Mouse (Mus musculus) central nervous system, embryonic 14 days (tissue): ENCODE measurements around the gene Crlf1. TPM values are rescaled to one million over a fixed set of nuclear protein-coding genes. Genes with fewer than 3 reads are reported as not detected.

Source experiments
- polyA plus RNA-seq: library from polyadenylated mRNA; depleted of rRNA; stranded (reverse); fragments of >200 nt; gene quantifications from 2 replicates; pipeline ENCODE4 v1.2.3, GENCODE M21; 2012; rRNA removed

Crlf1 gene
- 1.8 and 6.7 TPM in 2 replicates for polyA plus RNA-seq

DNA sequence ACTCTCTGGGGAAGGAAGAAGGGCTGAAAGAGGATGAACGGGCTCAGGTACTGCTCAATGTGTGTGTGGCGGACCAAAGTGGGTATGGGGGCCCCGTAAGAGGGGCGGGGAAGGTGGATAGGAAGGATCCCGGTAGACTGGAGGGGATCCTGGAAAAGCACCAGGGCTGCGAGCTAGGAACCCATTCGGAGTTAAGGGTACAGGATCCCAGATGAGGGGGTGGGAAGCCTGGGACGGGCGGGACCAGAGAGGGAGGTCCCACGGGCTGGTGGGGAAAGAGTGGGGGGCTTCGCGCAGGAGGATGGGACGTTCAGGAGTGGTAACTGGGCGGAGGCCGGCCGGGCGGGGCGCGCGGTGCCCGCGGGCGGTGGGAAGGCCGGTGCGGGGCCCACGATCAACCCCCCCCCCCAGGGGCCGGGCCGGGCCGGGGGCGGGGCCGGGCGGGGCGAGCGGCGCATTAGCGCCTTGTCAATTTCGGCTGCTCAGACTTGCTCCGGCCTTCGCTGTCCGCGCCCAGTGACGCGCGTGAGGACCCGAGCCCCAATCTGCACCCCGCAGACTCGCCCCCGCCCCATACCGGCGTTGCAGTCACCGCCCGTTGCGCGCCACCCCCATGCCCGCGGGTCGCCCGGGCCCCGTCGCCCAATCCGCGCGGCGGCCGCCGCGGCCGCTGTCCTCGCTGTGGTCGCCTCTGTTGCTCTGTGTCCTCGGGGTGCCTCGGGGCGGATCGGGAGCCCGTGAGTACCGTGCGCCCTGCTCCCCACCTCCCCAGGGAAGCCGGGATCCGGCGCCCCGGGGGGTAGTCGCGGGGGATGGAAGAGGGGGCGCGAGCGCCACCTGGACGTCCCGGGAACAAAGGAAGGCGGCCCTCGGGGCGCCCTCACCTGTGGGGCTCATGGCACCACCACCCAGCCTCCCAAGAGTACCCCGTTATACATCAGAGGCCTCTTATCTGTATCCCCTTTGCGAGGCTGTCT lies at the start of gene Crlf1:
Gene Crlf1, plus strand, starts transcription at position 495 of the 977 bp plus-strand sequence.

GRCm38 (mm10) chr8:70476333-70477268 lies 16.4 kb upstream of the Crlf1 start, which contains the start of gene Klhl26:
Gene Klhl26, minus strand, starts transcription at chr8:70476968.

DNA sequence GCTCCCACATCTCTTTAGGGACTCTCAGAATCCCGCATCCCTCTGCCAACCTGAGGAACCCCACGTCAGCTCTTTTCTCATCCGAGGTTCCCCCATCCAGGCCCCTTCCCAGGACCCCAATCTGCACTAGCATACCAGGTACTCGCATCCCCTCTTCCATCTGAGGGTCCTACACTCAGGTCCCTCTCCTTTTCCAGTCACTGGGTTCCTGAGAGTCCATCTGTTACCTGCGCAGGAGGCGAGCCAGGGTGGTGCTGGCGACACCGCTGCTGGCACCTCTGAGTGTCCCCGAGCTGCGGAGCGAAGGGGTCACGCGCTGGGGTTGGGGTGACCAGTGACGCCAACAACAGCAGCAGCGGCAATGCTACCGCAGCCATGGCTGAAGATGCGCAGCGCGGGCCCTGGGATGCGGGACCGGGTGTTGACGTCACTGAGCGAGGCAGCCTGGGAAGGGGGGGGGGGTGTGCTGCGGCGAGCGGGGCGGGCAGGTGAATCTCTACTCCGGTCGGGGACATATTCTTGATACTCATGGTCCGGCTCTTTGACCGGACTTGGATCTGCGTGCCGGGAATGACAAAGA lies 5.9 kb upstream of the Crlf1 start, which contains the start of gene Tmem59l:
Gene Tmem59l, minus strand, starts transcription at position 418 of the 580 bp plus-strand sequence.

DNA sequence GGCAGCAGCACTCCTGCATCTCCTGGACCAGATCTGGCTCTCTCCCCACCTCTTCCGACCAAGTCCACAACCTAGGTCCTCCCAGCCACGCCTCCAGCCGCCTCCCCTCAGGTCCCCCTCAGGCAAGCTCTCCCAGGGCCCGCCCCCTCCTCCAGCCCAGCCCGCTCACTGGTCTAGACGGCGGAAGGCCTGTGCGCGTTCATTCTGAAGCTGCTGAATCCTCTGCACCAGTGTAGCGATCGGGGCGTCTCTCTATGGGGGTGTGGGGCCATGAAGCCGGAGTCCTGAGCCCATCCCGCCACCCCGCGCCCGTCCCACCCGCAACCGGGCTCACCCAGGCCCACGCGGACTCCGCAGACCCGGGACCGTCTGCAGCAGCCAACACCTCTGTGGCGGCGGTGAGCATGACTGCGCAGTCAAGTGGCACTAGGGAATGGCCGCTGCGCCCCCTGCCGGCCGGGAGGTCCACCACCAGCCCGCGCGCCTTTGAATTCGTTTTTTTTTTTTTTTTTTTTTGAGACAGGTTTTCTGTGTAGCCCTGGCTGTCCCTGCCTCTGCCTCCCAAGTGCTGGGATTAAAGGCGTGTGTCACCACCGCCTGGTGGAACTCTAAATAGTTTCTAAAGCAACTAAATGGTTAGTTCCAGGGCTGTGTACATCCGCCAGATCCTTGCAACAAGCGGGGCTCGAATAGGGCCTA lies 13.5 kb downstream of the Crlf1 start, which contains the start of gene Rex1bd:
Gene Rex1bd, minus strand, starts transcription at position 425 of the 699 bp plus-strand sequence.

DNA sequence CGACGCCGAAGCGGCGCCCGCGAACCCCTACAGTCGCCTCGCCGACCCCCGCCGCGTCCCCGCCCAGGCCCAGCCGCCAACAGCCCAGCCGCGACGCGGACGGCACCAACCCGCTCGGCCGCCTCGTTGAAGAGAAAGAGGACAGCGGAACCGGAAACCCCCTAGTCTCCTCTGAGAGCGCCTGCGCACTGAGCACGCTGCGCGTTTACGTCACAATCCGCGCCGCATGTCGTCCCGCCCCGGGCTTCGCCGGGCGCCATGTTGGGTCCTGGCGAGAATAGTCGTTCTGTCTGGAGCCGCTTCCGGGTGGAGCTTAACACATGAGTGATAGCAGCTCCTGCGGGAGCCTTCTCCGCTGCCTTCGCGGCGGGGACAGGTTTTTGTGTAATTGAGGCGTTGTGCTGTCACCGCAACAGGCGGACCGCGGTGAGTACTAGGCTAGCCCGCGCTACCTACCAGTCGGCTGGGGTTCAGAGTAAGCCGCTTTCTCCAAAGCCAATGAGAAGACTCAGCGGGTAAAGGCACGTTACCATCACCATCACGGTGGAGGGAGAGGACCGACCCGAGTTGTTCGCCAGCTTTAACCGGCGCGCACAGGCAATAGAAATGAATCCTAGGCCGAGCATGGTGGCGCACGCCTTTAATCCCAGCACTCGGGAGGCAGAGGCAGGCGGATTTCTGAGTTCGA lies 17.4 kb downstream of the Crlf1 start, which contains the start of gene Uba52:
Gene Uba52, minus strand, starts transcription at position 574 of the 688 bp plus-strand sequence.

DNA sequence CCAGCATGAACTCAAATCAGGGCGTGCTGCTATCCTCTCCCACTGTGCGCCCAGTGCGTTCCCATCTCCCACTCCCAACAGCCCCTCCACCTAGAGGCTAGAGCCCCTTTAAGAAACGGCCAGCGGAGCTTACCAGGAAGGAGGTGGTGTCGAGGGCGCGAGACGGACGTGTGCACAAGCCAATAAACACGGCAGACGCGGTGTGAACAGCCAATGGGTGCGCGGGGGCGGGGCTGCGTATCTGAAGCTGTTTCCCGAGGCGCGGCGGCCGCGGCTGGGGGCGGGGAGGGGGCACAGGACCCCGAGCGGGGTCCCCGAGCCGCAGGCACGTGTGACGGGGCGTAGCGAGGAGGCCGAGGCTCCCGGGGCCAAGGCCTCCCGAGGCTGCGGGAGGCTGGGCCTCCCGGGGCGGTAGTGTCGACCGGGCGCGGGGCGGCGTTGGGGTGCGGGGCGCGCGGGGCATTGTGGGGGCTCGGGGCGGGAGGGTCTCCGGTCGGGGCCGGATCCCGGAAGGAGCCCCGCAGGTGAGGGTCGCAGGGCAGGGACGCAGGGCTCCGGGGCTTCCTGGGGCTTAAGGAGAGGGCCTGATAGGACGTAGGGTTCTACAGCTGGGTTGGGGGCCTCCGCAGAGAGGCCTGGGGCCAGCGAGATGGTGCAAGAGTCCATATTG lies 34.7 kb downstream of the Crlf1 start, which contains the start of the genes Fkbp8 and Kxd1:
Gene Fkbp8, plus strand, starts transcription at position 213 of the 670 bp plus-strand sequence.
Gene Kxd1, minus strand, starts transcription at position 445 of the 670 bp plus-strand sequence.

GRCm38 (mm10) chr8:70539077-70539813 lies 46.3 kb downstream of the Crlf1 start, which contains the start of gene Ell:
Gene Ell, plus strand, starts transcription at chr8:70539457.

Other genes with a start within 250 kb of the Crlf1 start
- gene Homer3, start 210.3 kb upstream of the Crlf1 start, polyA plus RNA-seq = 74.1 and 85.3 TPM in 2 replicates
- 59.2 and 61.1 TPM in 2 replicates for gene Ddx49, start 190.7 kb upstream of the Crlf1 start, polyA plus RNA-seq
- gene Cope, start 190.6 kb upstream of the Crlf1 start, polyA plus RNA-seq = 281 and 299 TPM in 2 replicates
- 27.7 and 27.9 TPM in 2 replicates for gene Cers1, start 177.4 kb upstream of the Crlf1 start, polyA plus RNA-seq
- gene Gdf1, start 163.3 kb upstream of the Crlf1 start, polyA plus RNA-seq = 13.2 and 14.1 TPM in 2 replicates
- 26.8 and 30.5 TPM in 2 replicates for gene Upf1, start 139.9 kb upstream of the Crlf1 start, polyA plus RNA-seq
- gene Comp, start 119.6 kb upstream of the Crlf1 start, polyA plus RNA-seq = 0.23 and 14.2 TPM in 2 replicates
- gene Crtc1, start 53.6 kb upstream of the Crlf1 start, polyA plus RNA-seq = 46.5 and 52.0 TPM in 2 replicates
- gene Klhl26, start 16.2 kb upstream of the Crlf1 start, polyA plus RNA-seq = 37.6 and 39.6 TPM in 2 replicates
- 47.6 and 47.7 TPM in 2 replicates for gene Tmem59l, start 5.8 kb upstream of the Crlf1 start, polyA plus RNA-seq
- 177 and 179 TPM in 2 replicates for gene Rex1bd, start 13.6 kb downstream of the Crlf1 start, polyA plus RNA-seq
- 1,708 and 2,002 TPM in 2 replicates for gene Uba52, start 17.6 kb downstream of the Crlf1 start, polyA plus RNA-seq
- 446 and 466 TPM in 2 replicates for gene Fkbp8, start 34.6 kb downstream of the Crlf1 start, polyA plus RNA-seq
- 42.2 and 43.7 TPM in 2 replicates for gene Kxd1, start 34.8 kb downstream of the Crlf1 start, polyA plus RNA-seq
- gene Ell, start 46.3 kb downstream of the Crlf1 start, polyA plus RNA-seq = 29.2 and 29.7 TPM in 2 replicates
- gene Isyna1, start 101.2 kb downstream of the Crlf1 start, polyA plus RNA-seq = 143 and 177 TPM in 2 replicates
- 183 and 213 TPM in 2 replicates for gene Ssbp4, start 115.7 kb downstream of the Crlf1 start, polyA plus RNA-seq
- gene Lrrc25, start 123.0 kb downstream of the Crlf1 start, polyA plus RNA-seq = 1.6 TPM in 2 replicates
- gene Gdf15, start 139.3 kb downstream of the Crlf1 start, polyA plus RNA-seq = 0.19 and 0.29 TPM in 2 replicates
- gene Pgpep1, start 167.2 kb downstream of the Crlf1 start, polyA plus RNA-seq = 59.2 and 61.0 TPM in 2 replicates
- 183 and 207 TPM in 2 replicates for gene Lsm4, start 180.1 kb downstream of the Crlf1 start, polyA plus RNA-seq
- 210 and 211 TPM in 2 replicates for gene Jund, start 205.8 kb downstream of the Crlf1 start, polyA plus RNA-seq
- 0.08 and 0.10 TPM in 2 replicates for gene Iqcn, start 210.3 kb downstream of the Crlf1 start, polyA plus RNA-seq
- not detected in 2 replicates for gene Gm3336, start 225.4 kb downstream of the Crlf1 start, polyA plus RNA-seq
- gene Pde4c, start 230.6 kb downstream of the Crlf1 start, polyA plus RNA-seq = 0.53 and 0.63 TPM in 2 replicates